Mouse (Mus musculus) CD4-positive helper T cell, adult 2 months (primary cell): ENCODE results near the gene Pdzd8.
A peak's percentile ranks its signal among the peaks of the same experiment; 100 is the strongest.

Source experiments
- DNase-seq: peaks from one replicate; pipeline ENCODE4 v3.0.0-alpha.2; 2012; ENCODE audit warnings: low read depth, missing footprints, low spot score

The Pdzd8 gene

DNA sequence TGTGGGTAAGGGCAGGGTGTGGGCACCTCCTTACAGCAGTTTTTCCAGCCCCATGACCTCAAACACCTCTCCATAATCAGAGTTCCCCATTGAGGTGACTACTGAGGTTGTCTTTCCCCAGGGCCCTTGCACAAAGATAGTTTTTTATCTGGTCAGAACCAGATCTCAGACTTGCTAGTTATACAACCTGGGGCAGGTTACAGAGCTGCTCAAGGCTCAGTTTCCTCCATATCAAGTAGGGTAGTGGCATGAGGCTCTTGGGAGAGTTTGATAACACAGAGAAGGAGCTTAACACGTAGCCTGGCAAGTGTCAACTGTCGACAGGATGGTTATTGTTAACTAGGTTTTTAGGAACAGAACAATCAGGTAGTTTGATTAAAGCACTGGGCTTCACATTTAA, 9.3 kb upstream of the Pdzd8 start:
- DNase-seq = no peak

DNA sequence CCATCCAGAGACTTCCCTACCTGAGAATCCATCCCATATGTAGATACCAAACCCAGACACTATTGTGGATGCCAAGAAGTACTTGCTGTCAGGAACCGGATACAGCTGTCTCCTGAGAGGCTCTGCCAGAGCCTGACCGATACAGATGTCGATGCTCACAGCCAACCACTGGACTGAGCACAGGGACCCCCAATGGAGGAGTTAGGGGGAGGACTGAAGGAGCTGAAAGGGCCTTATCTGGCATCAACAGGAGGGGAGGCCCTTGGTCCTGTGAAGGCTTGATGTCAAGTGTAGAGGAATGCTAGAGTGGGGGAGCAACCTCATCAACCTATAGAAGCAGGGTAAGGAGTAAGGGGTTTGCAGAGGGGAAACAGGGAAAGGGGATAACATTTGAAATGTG, 7.2 kb upstream of the Pdzd8 start:
- DNase-seq = no peak

DNA sequence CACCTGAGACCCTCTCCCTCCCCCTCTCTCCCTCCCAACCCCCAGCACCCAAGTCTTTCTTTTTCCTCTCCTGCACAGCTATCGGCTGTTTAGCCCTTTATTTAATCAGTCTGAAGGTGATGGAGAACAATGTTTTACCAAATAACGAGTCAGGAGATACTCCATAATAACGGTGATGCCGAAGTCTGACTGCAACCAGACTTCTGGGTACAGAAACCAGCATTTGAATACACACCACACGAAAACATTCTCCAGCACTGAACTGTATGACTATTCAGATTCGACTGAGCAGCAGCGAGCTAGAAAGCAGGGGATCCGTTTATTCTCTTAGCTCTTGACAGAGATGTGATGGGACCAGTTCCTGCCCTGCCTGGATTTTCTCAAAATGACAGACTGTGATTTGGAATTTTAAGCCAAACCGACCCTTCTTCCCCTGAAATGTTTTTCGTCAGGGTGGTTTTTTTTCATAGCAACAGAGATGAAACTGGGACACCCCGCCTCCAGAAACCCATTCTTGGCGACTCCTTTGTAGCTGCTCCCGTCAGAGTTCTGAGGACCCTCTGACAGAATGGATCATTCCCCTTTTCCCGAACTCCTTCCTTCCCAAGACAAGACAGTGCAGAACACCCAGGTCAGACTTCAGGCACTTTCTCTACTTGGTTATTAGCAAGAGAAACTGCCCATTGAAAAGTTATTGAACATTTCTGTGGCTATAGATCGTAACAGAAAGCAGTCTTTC, 5.7 kb upstream of the Pdzd8 start:
- no peak for DNase-seq

DNA sequence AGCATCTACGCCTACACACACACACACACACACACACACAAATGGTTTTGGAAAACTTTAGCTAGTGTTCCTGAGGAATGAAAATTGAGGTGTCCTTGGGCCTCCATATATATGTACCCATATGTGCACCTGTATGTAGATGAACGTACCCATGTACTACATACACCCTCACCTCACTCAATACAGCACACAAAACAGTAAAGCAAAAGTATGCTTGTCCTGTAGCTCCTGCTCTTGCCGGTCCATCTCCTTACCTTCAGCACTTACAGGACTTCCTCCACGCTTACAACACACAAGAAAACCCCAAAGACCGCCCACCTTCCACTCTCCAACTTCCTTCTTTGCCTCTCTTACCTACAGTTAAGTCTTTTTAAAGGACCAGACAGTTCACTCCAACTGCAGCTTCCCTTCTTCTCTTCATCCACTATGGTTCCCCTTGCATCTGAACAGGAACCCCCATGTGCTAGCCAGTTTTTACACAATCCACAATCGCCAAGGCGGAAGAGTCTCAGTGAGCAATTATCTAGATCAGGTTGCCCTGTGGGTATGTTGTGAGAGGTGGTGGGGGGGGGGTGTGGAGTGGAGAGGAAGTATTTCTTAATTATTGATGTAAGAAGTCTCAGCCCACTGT, 4.8 kb upstream of the Pdzd8 start:
- DNase-seq = peak; percentile 7

GRCm38 (mm10) chr19:59349329-59349960, 3.9 kb upstream of the Pdzd8 start:
- DNase-seq = no peak

DNA sequence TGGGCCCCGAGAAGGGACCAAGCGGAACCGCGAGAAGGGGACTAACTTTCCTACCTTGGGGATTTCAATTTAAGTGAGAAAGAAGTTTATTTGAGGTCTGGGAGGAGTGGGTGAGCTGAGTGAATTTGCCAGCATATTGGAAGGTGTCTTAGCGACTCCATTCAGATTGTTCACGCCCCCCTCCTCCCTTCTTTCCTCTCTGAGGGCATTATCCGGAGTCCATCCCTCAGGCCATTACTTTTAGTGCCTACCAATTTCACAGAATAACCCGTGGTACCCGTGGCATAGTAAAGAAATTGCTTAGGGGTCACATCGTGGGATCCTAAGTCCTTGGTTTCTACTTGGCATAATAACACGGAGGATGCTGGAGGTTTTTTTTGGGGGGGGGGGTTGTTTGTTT, 745 bp upstream of the Pdzd8 start:
- no peak for DNase-seq

DNA sequence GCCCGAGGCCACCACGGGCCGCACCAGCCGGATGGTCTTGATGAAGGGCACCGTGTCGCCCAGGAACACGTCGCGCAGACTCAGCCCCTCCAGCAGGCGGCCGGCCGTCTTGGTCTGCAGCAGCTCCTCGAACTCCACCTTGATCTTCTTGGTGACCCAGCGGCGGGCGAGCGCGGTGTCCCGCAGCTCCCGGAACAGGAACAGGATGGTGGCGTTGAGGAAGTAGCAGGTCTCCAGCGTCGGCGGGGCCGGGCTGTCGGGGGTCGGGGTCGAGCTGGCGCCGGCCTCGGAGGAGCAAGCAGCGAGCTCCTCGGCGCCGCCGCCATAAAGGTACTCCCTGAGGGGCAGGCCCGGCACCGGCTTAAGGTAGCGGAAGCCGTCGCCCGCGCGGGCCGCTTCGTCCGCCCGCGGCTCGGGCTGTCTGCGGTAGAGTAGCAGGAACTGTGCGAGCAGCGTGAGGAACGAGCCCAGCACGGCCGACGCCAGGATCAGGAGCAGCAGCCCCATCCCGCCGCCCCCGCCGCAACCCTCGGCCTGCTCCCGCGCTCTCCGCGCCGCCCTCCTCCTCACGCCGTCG, 411 bp downstream of the Pdzd8 start:
- peak; percentile 81 for DNase-seq

GRCm38 (mm10) chr19:59344304-59344711, 1.3 kb downstream of the Pdzd8 start:
- peak; percentile 60 for DNase-seq

- DNase-seq = no peak
These were observed 2.6 kb downstream of the Pdzd8 start for GRCm38 (mm10) chr19:59342964-59343363.

- DNase-seq = no peak
These were observed 5.7 kb downstream of the Pdzd8 start for GRCm38 (mm10) chr19:59339908-59340307.

DNA sequence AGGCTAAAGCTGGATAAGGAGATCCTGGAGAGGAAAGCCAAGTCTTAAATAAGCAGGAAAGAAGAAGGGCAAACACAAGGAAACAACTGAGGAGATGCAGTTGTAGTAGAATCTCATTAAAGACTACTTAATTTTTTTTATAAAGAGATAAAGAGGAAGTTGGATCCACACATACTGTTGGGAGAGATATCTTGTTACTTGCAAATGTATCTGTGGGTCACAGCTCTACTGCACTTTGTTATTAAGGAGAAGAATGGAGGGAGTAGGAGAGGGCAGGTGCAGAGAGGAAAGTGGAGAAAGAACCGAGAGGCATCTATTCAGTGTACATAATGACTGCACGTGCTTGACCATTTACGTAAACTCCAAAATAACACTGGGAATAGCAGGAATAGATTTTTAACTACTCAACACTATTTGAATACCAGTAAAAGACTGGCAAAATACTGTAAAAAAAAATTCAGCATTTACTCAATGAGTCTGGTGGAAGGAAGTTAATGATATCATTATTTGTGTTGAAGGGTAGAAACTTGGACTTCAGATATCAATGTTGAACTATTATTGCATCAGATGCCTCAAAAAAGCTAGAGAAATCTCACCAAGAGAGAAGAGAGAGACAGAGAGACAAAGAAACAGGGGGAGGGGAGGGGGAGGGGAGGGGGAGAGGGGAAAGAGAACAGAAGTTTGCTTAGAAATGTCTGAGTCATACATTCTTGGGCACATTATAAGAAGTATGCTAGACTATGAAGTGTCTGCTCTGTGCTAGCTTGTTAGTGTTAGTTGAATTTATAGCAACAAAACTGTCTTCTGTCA, 7.5 kb downstream of the Pdzd8 start:
- DNase-seq = no peak

DNA sequence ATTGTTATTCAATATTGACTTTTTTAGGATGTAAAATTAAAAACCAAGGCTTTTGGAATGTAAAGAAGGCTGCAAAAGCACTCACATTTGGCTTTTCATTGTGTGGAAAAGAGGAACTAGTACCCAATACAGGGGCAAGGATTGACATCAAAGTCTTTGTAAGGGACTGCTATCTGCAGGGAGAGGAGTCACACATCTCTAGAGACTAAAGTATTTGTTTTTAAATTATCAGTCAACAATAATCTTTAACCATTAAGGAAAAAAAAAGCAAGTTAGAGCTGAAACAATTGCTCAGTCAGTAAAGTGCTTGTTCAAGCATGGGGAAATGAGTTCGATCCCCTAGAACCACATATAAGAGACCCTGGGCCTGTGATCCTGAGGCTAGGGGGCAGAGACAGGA, 8.9 kb downstream of the Pdzd8 start:
- DNase-seq = no peak

DNA sequence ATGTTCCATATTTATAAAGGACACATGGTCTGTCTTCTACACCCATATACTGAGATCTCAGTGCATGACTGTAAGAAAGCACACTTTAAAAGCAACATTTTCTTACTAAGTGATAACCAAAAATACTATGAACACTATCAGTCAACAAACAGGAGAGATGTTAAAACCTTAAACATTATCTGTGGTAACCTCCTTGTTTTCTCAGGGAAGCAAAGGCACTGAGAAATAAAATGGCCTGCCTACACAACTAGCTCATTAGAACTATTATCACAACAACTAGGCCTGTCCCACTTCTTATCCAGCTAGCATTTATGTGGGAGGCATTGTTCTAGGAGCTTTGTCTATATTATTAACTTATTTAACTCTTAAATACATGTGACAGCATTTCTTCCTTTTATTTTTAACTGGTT, 14.8 kb downstream of the Pdzd8 start:
- DNase-seq = no peak

DNA sequence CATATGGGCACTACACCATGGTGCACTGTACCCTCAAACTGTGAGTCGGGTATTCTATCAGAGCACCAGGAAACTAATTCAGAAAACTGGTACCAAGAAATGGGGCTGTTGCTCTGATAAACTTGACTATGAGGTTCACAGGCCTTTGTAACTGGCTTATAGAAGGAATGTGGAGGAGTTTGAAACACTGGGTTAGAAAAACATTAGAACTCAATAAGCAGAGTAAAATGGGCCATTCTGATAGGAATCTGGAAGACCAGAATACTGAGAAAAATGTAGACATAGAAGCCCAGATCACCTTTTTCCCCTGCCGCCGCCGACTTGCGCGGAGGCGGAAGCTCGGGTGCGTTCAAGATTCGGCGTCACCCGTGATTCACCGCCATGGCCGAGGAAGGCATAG, 23.6 kb downstream of the Pdzd8 start, which contains the start of gene Rps12-ps3:
Gene Rps12-ps3, plus strand, starts transcription at position 301 of the 400 bp plus-strand sequence.
- DNase-seq = no peak

DNA sequence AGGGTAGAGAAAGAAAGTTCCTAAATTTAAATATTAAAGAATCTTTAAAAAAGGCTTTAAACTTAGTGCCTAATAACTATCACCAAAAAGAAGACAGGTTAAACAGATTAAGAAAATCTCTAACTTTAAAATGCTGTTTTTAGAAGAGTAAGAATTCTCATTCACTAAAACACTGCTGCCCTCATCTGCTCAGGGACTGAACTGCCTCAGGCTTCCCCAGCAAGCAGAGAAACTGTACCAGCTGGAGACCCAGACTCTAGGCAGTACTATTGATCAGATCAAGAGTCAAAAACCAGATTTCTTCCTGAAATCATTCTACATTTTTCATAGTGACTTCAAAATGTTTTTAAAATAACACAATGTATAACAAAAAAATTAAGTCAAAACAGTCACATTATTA, 29.0 kb downstream of the Pdzd8 start:
- DNase-seq = peak; percentile 17

GRCm38 (mm10) chr19:59315308-59315707, 30.3 kb downstream of the Pdzd8 start:
- no peak for DNase-seq

DNA sequence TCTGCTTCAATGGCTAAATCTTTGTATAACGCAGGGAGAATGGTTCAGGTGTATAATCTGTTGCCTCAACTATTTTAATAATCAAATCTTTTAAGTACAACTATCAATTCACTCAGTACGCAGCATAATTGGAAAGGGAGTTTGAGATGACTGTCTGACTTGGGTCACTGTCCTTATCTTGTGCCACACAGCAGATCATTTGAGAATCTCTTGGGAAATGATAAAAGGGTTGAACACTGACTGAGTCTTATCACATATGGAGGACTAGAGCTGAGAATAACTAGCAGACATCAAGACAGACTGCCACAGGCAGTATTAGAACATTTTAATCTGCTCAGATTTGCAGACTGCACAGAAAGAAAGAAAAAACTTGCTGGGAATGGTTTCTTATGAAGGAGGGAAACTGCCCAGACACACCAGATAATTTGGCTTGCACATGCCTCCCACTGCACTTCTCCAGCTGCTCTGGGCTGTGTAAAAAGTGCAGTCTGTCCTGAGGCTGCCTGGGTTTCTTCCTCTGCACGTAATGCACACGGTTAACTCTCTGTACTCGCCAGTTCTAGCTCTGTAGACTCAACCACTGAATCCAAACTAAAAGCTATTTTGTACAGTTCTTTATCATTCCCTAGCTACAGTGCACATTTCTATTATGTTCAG, 53.3 kb downstream of the Pdzd8 start:
- no peak for DNase-seq

DNA sequence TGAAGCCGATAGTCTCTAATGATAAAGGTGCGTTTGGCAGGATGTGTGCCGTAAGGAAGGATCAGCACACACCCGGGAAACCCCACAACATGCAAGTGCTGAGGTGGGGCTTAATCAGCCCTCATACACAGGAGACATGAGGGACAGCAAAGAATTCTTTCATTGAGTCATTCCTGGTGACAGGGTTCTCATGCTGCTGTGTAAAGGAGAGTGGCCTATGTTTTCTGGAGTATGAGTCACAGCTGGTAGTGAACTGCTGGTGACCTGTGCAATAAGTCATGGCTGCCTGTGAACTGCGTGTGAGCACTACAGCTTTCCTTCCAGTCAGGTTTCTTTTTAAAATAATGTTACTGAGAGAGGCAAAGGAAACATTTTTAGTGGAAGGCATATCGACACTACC, 55.8 kb downstream of the Pdzd8 start:
- no peak for DNase-seq

- DNase-seq = no peak
These were observed 56.5 kb downstream of the Pdzd8 start for GRCm38 (mm10) chr19:59289042-59289441.

- no peak for DNase-seq
These were observed 63.6 kb downstream of the Pdzd8 start for GRCm38 (mm10) chr19:59282001-59282400.

- DNase-seq = no peak
These were observed 64.7 kb downstream of the Pdzd8 start for GRCm38 (mm10) chr19:59280841-59281240.
